Mouse (Mus musculus): ENCODE measurements around the gene Rps10.

GRCm38 (mm10) chr17:27611519-27611884, 25.0 kb downstream of the Rps10 start:
- TF ChIP-seq CTCF (IDR thresholded peaks at IDR 0.05; ENCODE audit: extremely low read depth, insufficient read depth, insufficient read length, insufficient replicate concordance) = no peak
- TF ChIP-seq POLR2A (IDR thresholded peaks at IDR 0.05; ENCODE audit: low read depth, low read length) = no peak
